Mouse (Mus musculus): ENCODE measurements around the gene Pigs.

GRCm38 (mm10) chr11:78367456-78368225 lies 39.4 kb downstream of the Pigs start:
- TF ChIP-seq POLR2A (IDR thresholded peaks at IDR 0.05; ENCODE audit: low read depth, low read length): no peak
- TF ChIP-seq EP300 (IDR thresholded peaks at IDR 0.05; ENCODE audit: low read length): no peak
- TF ChIP-seq POLR2AphosphoS2 (IDR thresholded peaks at IDR 0.05; ENCODE audit: low read depth, low read length): no peak

Measured in CH12.LX (cell line).